Mouse (Mus musculus): ENCODE results near the gene Nr4a1.

Nr4a1 gene

GRCm38 (mm10) chr15:101286129-101286770 lies 32.2 kb downstream of the Nr4a1 start:
- 62% methylated on average over 9 of the region's 9 CpGs for WGBS

DNA sequence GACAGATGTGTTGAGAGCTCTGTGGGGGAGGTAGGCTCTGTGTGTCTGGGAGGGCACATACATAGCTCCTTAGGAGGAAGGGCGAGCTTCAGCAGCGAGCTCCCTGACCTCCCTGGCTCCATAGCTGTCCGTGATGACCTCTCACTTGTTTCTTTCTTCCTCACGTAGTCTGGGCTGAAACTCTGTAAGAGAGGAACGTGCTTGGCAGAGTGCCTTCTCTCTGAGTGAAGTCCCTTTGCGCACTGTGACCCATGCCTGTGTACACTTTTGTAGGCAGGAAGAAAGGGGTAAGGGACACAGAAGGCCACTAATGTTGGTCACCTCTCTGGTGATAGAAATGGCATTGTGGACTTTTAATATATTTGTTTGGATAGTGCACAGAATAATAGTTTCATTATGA lies 33.3 kb downstream of the Nr4a1 start:
- WGBS, result 71% methylated on average over 6 of the region's 6 CpGs

- 96% methylated on average over 15 of the region's 15 CpGs for WGBS
Measured at GRCm38 (mm10) chr15:101290354-101290753, 36.3 kb downstream of the Nr4a1 start.

DNA sequence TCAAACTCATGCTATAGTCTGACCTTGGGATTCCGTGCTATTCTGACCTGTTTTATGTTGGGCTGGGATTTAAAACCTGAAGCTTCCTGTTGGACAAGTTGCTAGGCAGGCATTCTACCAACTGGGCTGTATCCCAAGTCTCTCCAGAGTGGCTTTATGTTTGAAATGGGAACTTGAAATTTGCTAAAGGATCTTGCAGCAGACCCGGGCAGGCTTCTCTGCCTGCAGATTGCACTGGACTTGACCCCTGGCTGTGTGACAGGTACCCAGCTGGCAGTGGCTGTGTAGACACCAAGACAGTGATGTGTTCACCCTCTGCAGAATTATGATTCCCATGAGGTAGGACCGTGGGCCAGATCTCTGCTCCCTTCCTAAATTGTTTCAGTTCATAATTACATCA lies 37.9 kb downstream of the Nr4a1 start:
- 62% methylated on average over 3 of the region's 3 CpGs for WGBS

GRCm38 (mm10) chr15:101293025-101293621 lies 39.1 kb downstream of the Nr4a1 start, which contains the start of gene 6030408B16Rik:
Gene 6030408B16Rik, plus strand, starts transcription at chr15:101293212.
- WGBS, result 75% methylated on average over 18 of the region's 18 CpGs

GRCm38 (mm10) chr15:101294028-101294894 lies 40.2 kb downstream of the Nr4a1 start:
- 48% methylated on average over 16 of the region's 16 CpGs for WGBS

DNA sequence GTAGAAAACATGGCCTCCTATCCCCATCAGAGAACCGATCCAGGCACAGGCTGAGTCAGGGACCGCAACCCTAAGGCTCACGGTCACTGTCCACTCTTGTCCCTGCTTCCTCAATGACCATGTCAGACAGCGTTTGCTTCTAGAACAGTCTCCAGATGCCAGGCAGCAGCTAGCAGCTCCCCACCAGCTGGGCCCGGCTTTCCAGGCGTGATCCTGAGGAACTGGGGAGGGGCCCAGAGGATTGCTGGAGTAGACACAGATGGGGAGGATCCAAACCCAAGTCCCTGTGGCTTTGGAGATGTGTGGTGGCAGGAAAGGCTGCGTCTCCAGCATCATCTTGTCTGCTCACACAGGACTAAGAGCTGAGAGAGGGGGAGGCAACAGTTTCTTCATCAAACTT lies 41.0 kb downstream of the Nr4a1 start:
- WGBS, result 76% methylated on average over 7 of the region's 7 CpGs

DNA sequence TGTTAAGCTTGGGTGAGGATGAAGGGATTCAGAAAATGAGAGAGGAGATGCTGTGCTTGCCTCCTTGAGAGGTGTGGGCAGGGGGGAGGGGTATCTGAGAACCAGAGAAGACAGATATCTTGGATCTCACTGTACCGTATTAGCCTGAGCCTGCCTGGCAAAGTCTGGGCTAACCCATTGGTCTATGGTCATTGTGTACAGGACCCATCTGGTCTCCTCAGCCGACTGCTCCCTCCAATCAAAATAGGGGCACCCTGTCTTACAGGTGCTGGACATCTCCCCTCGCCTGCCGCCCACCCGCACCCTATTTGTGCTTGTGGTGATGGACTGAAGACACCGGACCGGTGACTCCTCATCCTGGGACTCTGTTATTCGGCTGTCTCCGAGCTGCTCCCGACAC lies 41.5 kb downstream of the Nr4a1 start:
- 95% methylated on average over 10 of the region's 10 CpGs for WGBS

- 89% methylated on average over 11 of the region's 11 CpGs for WGBS
Measured at GRCm38 (mm10) chr15:101296091-101296490, 42.0 kb downstream of the Nr4a1 start.

GRCm38 (mm10) chr15:101297988-101298387 lies 43.9 kb downstream of the Nr4a1 start:
- 23% methylated on average over 7 of the region's 7 CpGs for WGBS

DNA sequence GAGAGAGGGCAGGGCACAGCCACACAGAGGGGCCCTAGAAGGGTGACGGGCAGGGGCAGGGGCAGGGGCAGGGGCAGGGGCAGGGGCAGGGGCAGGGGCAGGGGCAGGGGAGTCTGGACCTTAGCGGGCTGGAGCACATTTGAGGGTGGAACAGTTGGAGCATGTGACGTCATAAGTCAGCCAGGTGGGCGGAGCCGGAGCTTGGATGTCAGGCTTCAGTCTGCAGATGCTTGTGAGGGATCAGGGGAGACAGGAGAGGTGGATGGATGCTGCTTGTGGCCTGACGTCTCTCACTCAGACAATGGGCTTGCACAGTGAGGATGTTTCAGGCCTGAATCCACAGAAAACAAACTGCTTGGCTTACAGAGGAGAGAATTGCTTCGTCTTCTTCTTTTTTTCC lies 44.5 kb downstream of the Nr4a1 start:
- 31% methylated on average over 7 of the region's 7 CpGs for WGBS

- WGBS, result 85% methylated on average over 14 of the region's 14 CpGs
Measured at GRCm38 (mm10) chr15:101299480-101299960, 45.5 kb downstream of the Nr4a1 start.

- WGBS, result 81% methylated on average over 6 of the region's 6 CpGs
Measured at GRCm38 (mm10) chr15:101300128-101300527, 46.1 kb downstream of the Nr4a1 start.

GRCm38 (mm10) chr15:101302201-101302600 lies 48.1 kb downstream of the Nr4a1 start:
- 82% methylated on average over 3 of the region's 3 CpGs for WGBS

DNA sequence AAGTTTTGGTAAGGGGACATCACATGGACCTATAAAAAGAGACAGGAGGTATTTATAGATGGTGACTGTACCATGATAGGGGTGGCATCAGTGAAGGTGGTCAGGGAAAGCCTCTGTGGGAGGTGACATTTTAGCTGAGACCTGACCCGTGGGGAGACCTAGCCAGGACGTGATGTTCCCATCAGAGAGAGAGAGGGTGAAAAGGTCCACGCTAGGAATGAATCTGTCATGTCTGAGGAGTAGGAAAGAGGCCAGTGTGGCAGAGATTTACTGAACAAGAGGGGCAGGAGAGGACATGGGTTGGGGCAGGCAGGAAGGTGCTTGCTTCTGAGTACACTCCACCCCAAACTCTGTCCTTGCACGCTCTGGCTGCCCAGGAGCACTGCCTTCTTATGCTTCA lies 49.8 kb downstream of the Nr4a1 start:
- WGBS, result 93% methylated on average over 4 of the region's 4 CpGs

- WGBS, result 70% methylated on average over 4 of the region's 4 CpGs
Measured at GRCm38 (mm10) chr15:101306459-101306858, 52.4 kb downstream of the Nr4a1 start.

GRCm38 (mm10) chr15:101308440-101309348 lies 54.6 kb downstream of the Nr4a1 start:
- 72% methylated on average over 13 of the region's 13 CpGs for WGBS

- WGBS, result 65% methylated on average over 5 of the region's 5 CpGs
Measured at GRCm38 (mm10) chr15:101309493-101309892, 55.4 kb downstream of the Nr4a1 start.

- WGBS, result 24% methylated on average over 14 of the region's 15 CpGs
Measured at GRCm38 (mm10) chr15:101311087-101311770, 57.2 kb downstream of the Nr4a1 start.

- 77% methylated on average over 6 of the region's 6 CpGs for WGBS
Measured at GRCm38 (mm10) chr15:101312006-101312405, 57.9 kb downstream of the Nr4a1 start.

GRCm38 (mm10) chr15:101315378-101315777 lies 61.3 kb downstream of the Nr4a1 start:
- 71% methylated on average over 4 of the region's 4 CpGs for WGBS

All from cerebral cortex, adult 2 months (tissue).